Mouse (Mus musculus): ENCODE results near the gene Auts2. TPM values are rescaled to one million over a fixed set of nuclear protein-coding genes. Genes with fewer than 3 reads are reported as not detected.

Gene Auts2
- polyA plus RNA-seq, 1 experiment, result not detected

GRCm38 (mm10) chr5:131613301-131613700 lies 929.8 kb downstream of the Auts2 start:
- no peak for TF ChIP-seq GATA1 (IDR thresholded peaks at IDR 0.05; ENCODE audit: low read length)

- TF ChIP-seq GATA1 (IDR thresholded peaks at IDR 0.05; ENCODE audit: low read length), result no peak
These were observed 932.4 kb downstream of the Auts2 start for GRCm38 (mm10) chr5:131610702-131611101.

- TF ChIP-seq GATA1 (IDR thresholded peaks at IDR 0.05; ENCODE audit: low read length), result no peak
These were observed 936.4 kb downstream of the Auts2 start for GRCm38 (mm10) chr5:131606786-131607185.

GRCm38 (mm10) chr5:131601934-131602692 lies 941.0 kb downstream of the Auts2 start:
- no peak for TF ChIP-seq GATA1 (IDR thresholded peaks at IDR 0.05; ENCODE audit: low read length)

GRCm38 (mm10) chr5:131600325-131601125 lies 942.6 kb downstream of the Auts2 start:
- no peak for TF ChIP-seq GATA1 (IDR thresholded peaks at IDR 0.05; ENCODE audit: low read length)

GRCm38 (mm10) chr5:131597503-131597902 lies 945.6 kb downstream of the Auts2 start:
- TF ChIP-seq GATA1 (IDR thresholded peaks at IDR 0.05; ENCODE audit: low read length), result no peak

- TF ChIP-seq GATA1 (IDR thresholded peaks at IDR 0.05; ENCODE audit: low read length), result no peak
These were observed 946.6 kb downstream of the Auts2 start for GRCm38 (mm10) chr5:131596591-131596990.

- TF ChIP-seq GATA1 (IDR thresholded peaks at IDR 0.05; ENCODE audit: low read length), result no peak
These were observed 947.4 kb downstream of the Auts2 start for GRCm38 (mm10) chr5:131595730-131596129.

GRCm38 (mm10) chr5:131594597-131594996 lies 948.5 kb downstream of the Auts2 start:
- no peak for TF ChIP-seq GATA1 (IDR thresholded peaks at IDR 0.05; ENCODE audit: low read length)

GRCm38 (mm10) chr5:131593261-131593660 lies 949.9 kb downstream of the Auts2 start:
- TF ChIP-seq GATA1 (IDR thresholded peaks at IDR 0.05; ENCODE audit: low read length), result no peak

- TF ChIP-seq GATA1 (IDR thresholded peaks at IDR 0.05; ENCODE audit: low read length), result no peak
These were observed 953.1 kb downstream of the Auts2 start for GRCm38 (mm10) chr5:131589948-131590467.

- no peak for TF ChIP-seq GATA1 (IDR thresholded peaks at IDR 0.05; ENCODE audit: low read length)
These were observed 956.8 kb downstream of the Auts2 start for GRCm38 (mm10) chr5:131586332-131586700.

- no peak for TF ChIP-seq GATA1 (IDR thresholded peaks at IDR 0.05; ENCODE audit: low read length)
These were observed 957.3 kb downstream of the Auts2 start for GRCm38 (mm10) chr5:131585684-131586331.

- TF ChIP-seq GATA1 (IDR thresholded peaks at IDR 0.05; ENCODE audit: low read length), result no peak
These were observed 958.6 kb downstream of the Auts2 start for GRCm38 (mm10) chr5:131584260-131585135.
